Mouse (Mus musculus): ENCODE data around the gene Ctsg. TPM values are rescaled to one million over a fixed set of nuclear protein-coding genes. Genes with fewer than 3 reads are reported as not detected.
A peak's percentile ranks its signal among the peaks of the same experiment; 100 is the strongest.
"Not testable (repeated sequence)": the region's sequence is repeated elsewhere in the genome, so short reads cannot be mapped to it uniquely, and the experiment has no call there.

Ctsg gene
- polyA plus RNA-seq, 1 experiment from 2014 or later: 0.30 TPM

GRCm38 (mm10) chr14:56086711-56087110 is 15.7 kb downstream of the Ctsg start:
- Histone ChIP-seq H3K4me1 (no peaks in the 10 kb centered on the region), H3K27me3 (ENCODE audit: insufficient read depth, poor library complexity, severe bottlenecking) (no peaks in the 10 kb centered on the region), H3K27ac (no peak overlapping the region), H3K9me3 (no peaks in the 10 kb centered on the region), H3K36me3 (no peaks in the 10 kb centered on the region), H3K4me3 (no peak overlapping the region)
- 63% methylated on average over 3 of the region's 3 CpGs for WGBS
- peak; percentile 68 for DNase-seq (ENCODE audit: low spot score)

GRCm38 (mm10) chr14:56085167-56085566 is 17.2 kb downstream of the Ctsg start, which contains the start of gene Mcpt8:
Mcpt8 (minus strand) TSS chr14:56085273.
- WGBS: 92% methylated on average over 2 of the region's 2 CpGs
- H3K4me3 ChIP-seq: no peak within 1 kb of the TSS
- no peaks in the 10 kb centered on the region for H3K36me3 ChIP-seq
- H3K27me3 ChIP-seq (ENCODE audit: insufficient read depth, poor library complexity, severe bottlenecking): no peaks in the 10 kb centered on the region
- H3K9me3 ChIP-seq: no peaks in the 10 kb centered on the region
- DNase-seq (ENCODE audit: low spot score): no peak
- H3K27ac ChIP-seq: no peak within 1 kb of the TSS
- no peaks in the 10 kb centered on the region for H3K4me1 ChIP-seq

- no peaks in the 10 kb centered on the region for H3K27me3 ChIP-seq (ENCODE audit: insufficient read depth, poor library complexity, severe bottlenecking)
- no peaks in the 10 kb centered on the region for H3K9me3 ChIP-seq
- no peaks in the 10 kb centered on the region for H3K36me3 ChIP-seq
- no peak overlapping the region for H3K4me3 ChIP-seq
- H3K4me1 ChIP-seq: no peaks in the 10 kb centered on the region
- no peak for DNase-seq (ENCODE audit: low spot score)
- WGBS: 86% methylated on average over 4 of the region's 4 CpGs
- no peak overlapping the region for H3K27ac ChIP-seq
Measured at GRCm38 (mm10) chr14:56082016-56082415, 20.4 kb downstream of the Ctsg start.

- not testable (repeated sequence) for H3K9me3 ChIP-seq, H3K4me3 ChIP-seq
- 52% methylated on average over 3 of the region's 3 CpGs for WGBS
Measured at GRCm38 (mm10) chr14:56062213-56062612, 40.2 kb downstream of the Ctsg start, which contains the start of gene Mcpt4. Mcpt4 (minus strand) TSS chr14:56062313.

GRCm38 (mm10) chr14:56057722-56058121 is 44.7 kb downstream of the Ctsg start:
- no peak overlapping the region for H3K4me3 ChIP-seq
- H3K9me3 ChIP-seq: no peaks in the 10 kb centered on the region
- no peaks in the 10 kb centered on the region for H3K27me3 ChIP-seq (ENCODE audit: insufficient read depth, poor library complexity, severe bottlenecking)
- DNase-seq (ENCODE audit: low spot score): no peak
- 41% methylated on average over 4 of the region's 4 CpGs for WGBS
- H3K27ac ChIP-seq: no peak overlapping the region
- H3K4me1 ChIP-seq: peaks cover 6% of the 10 kb centered on the region; the same call in 1 of the 2 replicates
- H3K36me3 ChIP-seq: no peaks in the 10 kb centered on the region

More at GRCm38 (mm10) chr14:56062213-56062612, 40.2 kb downstream of the Ctsg start, which contains the start of gene Mcpt4:
- H3K27me3 ChIP-seq (ENCODE audit: insufficient read depth, poor library complexity, severe bottlenecking); DNase-seq (ENCODE audit: low spot score); H3K4me1 ChIP-seq; H3K27ac ChIP-seq; H3K36me3 ChIP-seq: not testable (repeated sequence)

- H3K9me3 ChIP-seq: no peaks in the 10 kb centered on the region
- H3K36me3 ChIP-seq: no peaks in the 10 kb centered on the region
- no peak overlapping the region for H3K27ac ChIP-seq
- WGBS: 68% methylated on average over 3 of the region's 3 CpGs
- no peak overlapping the region for H3K4me3 ChIP-seq
- no peaks in the 10 kb centered on the region for H3K27me3 ChIP-seq (ENCODE audit: insufficient read depth, poor library complexity, severe bottlenecking)
- peaks cover 6% of the 10 kb centered on the region; the same call in 1 of the 2 replicates for H3K4me1 ChIP-seq
- DNase-seq (ENCODE audit: low spot score): no peak
Measured at GRCm38 (mm10) chr14:56055408-56055807, 47.0 kb downstream of the Ctsg start.

Small RNA genes within 50 kb of the gene (microRNA-seq; reads per million reads assigned to microRNA genes)
- gene Mir6949: not detected

Other genes with a start within 250 kb of the Ctsg start
- gene Nynrin, start 248.6 kb downstream of the Ctsg start, polyA plus RNA-seq (2016; fragmentation: Nextera tagmentation; extraction: Ambion mirVana): 27.1 and 32.7 TPM in 2 replicates
- 0.12 and 0.30 TPM in 2 replicates for gene Cbln3, start 218.2 kb downstream of the Ctsg start, polyA plus RNA-seq (2016; fragmentation: Nextera tagmentation; extraction: Ambion mirVana)
- 18.2 and 23.2 TPM in 2 replicates for gene Khnyn, start 217.6 kb downstream of the Ctsg start, polyA plus RNA-seq (2016; fragmentation: Nextera tagmentation; extraction: Ambion mirVana)
- gene Sdr39u1, start 202.3 kb downstream of the Ctsg start, polyA plus RNA-seq (2016; fragmentation: Nextera tagmentation; extraction: Ambion mirVana): 42.4 and 50.3 TPM in 2 replicates
- gene Cma1, start 157.9 kb downstream of the Ctsg start, polyA plus RNA-seq (2016; fragmentation: Nextera tagmentation; extraction: Ambion mirVana): not detected in 2 replicates
- not detected in 2 replicates for gene Cma2, start 151.6 kb downstream of the Ctsg start, polyA plus RNA-seq (2016; fragmentation: Nextera tagmentation; extraction: Ambion mirVana)
- gene Mcpt1, start 84.6 kb downstream of the Ctsg start, polyA plus RNA-seq (2016; fragmentation: Nextera tagmentation; extraction: Ambion mirVana): not detected in 2 replicates
- gene Mcpt9, start 72.1 kb downstream of the Ctsg start, polyA plus RNA-seq (2016; fragmentation: Nextera tagmentation; extraction: Ambion mirVana): not detected in 2 replicates
- gene Mcpt2, start 60.5 kb downstream of the Ctsg start, polyA plus RNA-seq (2016; fragmentation: Nextera tagmentation; extraction: Ambion mirVana): not detected in 2 replicates
- gene Mcpt4, start 40.3 kb downstream of the Ctsg start, polyA plus RNA-seq (2016; fragmentation: Nextera tagmentation; extraction: Ambion mirVana): not detected in 2 replicates
- not detected in 2 replicates for gene Mcpt8, start 17.3 kb downstream of the Ctsg start, polyA plus RNA-seq (2016; fragmentation: Nextera tagmentation; extraction: Ambion mirVana)
- not detected in 2 replicates for gene Gzme, start 18.1 kb upstream of the Ctsg start, polyA plus RNA-seq (2016; fragmentation: Nextera tagmentation; extraction: Ambion mirVana)
- gene Gzmd, start 30.0 kb upstream of the Ctsg start, polyA plus RNA-seq (2016; fragmentation: Nextera tagmentation; extraction: Ambion mirVana): 0.48 TPM in 1 of 2 replicates, not detected in the other
- 0.57 TPM in 1 of 2 replicates, not detected in the other for gene Gzmg, start 57.0 kb upstream of the Ctsg start, polyA plus RNA-seq (2016; fragmentation: Nextera tagmentation; extraction: Ambion mirVana)
- not detected in 2 replicates for gene Gzmn, start 72.0 kb upstream of the Ctsg start, polyA plus RNA-seq (2016; fragmentation: Nextera tagmentation; extraction: Ambion mirVana)
- 0.29 TPM in 1 of 2 replicates, not detected in the other for gene Gzmf, start 108.8 kb upstream of the Ctsg start, polyA plus RNA-seq (2016; fragmentation: Nextera tagmentation; extraction: Ambion mirVana)
- 0.15 and 0.16 TPM in 2 replicates for gene Gzmc, start 132.1 kb upstream of the Ctsg start, polyA plus RNA-seq (2016; fragmentation: Nextera tagmentation; extraction: Ambion mirVana)
- gene Gzmb, start 159.7 kb upstream of the Ctsg start, polyA plus RNA-seq (2016; fragmentation: Nextera tagmentation; extraction: Ambion mirVana): 0.09 TPM in 1 of 2 replicates, not detected in the other